Mouse (Mus musculus) brain, embryonic 18.5 days (tissue): ENCODE data around the gene Fbxo39.

Source experiments
- DNase-seq: peaks from one replicate; pipeline ENCODE4 v3.0.0-alpha.2; 2012; ENCODE audit warnings: low read depth, low spot score

Gene Fbxo39

DNA sequence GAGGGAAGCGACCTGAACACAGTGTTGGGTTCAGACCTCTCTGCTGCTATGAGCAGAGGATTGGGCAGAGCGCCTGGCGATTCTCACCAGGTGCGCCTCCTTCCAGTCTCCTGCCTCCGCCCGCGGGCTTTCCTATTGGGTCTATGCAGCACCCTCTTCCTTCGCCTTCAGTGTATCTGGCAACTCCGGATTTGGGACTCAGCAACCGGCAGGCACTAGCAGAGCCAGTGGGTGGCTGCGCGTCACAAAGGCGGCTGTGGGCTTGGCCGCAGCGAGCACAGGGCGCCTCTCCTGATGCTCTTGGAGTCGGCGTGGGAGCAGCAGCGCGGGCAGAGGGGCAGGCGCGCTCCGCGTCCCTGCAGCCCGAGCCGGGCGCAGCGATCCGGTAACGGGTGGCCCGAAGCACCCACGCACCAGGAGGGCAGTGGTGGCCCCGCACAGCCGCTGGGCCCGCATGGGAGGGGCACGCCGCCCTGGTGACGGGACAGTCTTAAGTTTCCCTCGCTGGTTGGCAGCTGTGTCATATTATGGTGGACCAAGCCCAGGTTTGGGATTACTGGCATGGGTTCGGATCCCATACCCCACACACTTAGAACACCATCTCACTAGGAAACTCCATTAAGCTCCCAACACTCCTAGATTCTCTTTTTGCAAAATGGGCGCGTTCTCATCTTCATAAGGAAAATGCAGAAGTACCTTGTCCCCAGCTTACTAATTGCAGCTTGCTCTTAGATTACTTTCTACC lies at the start of gene Fbxo39:
Gene Fbxo39, plus strand, starts transcription at position 294 of the 745 bp plus-strand sequence.
- DNase-seq: no peak

DNA sequence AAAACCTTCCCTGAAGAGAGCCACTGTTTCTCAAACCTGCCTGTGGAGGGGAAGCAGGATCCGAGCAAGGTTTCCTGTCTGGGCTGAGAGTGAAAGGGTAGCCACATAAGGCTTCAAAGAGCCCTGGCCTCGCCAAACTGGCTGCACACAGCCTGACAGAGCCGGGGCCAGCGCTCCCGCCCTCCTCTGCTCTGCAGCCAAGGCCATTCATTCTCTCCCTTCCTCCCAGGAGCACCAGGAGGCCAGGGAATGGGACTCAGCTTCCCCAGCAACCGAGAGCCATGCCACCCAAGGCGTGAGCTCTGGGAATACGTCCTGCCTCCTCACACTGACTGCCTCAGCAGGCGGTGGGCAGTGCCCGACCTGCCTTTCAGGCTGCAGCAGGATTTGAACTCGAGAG lies 48.8 kb upstream of the Fbxo39 start:
- DNase-seq: peak; percentile 24

DNA sequence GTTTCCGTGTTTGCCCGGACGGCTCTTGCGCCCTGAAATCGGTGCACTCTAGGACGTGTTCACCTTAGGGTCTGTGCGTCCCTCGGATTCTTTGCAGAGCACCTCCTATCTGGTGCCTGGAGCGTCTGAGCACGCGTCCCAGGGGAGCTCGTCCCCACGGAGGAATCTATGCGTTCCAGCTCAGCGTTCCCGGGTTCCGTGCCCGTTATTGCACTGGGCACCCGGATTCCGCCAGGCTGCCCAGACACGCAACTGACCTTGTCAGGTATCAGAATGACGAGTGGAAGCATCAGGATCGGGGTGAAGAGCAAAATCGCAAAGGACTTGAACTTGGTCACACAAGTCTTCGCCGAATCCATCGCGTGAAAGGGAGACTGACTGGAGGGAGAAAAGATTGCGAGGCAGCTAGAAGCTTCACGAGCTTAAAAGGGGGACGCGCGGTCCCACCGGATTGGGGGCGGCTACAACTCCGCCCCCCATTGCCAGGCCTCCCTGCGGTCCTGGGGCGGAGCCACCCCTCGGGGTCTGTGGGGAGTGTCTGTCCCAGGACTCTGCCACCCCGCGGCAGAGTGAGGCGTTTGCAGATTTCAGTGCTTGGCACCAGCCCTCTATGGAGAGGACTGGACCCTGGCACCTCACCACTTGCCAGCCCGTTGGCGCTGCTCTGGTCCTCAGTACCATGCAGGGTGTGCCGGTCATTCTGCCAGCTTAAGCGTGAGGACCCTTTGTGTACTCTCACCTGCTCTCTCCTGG lies 47.9 kb upstream of the Fbxo39 start:
- peak; percentile 22 for DNase-seq

DNA sequence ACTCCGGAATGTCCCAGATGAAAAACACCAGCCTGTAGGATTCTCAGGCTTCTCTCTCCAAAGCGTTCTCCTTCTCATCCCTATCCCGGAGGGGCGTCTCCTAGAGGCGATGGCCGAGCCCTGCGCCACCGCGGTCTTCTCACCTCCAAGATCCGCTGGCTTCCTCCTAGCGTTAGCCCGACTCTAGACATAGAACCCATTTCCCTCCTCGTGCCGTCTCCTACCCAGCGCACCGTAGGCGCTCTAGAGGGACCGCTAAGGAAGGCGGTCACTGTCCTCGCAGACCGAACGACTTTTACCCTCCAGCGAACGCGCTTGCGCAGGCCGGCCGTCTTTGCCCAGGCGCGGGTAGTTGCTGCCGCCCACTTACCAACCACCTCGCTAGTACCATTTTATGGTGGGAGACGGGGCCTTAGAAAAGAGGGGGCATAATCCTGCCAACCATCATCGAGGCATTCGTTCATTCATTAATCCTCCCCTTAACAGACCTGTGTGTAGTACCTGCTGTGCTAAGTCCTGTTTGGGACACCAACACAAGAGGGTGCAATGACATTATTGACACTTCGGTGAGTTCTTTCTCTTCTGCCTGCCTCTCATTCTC lies 47.2 kb upstream of the Fbxo39 start, which contains the start of gene Slc13a5:
Gene Slc13a5, minus strand, starts transcription at position 263 of the 601 bp plus-strand sequence.
- no peak for DNase-seq

DNA sequence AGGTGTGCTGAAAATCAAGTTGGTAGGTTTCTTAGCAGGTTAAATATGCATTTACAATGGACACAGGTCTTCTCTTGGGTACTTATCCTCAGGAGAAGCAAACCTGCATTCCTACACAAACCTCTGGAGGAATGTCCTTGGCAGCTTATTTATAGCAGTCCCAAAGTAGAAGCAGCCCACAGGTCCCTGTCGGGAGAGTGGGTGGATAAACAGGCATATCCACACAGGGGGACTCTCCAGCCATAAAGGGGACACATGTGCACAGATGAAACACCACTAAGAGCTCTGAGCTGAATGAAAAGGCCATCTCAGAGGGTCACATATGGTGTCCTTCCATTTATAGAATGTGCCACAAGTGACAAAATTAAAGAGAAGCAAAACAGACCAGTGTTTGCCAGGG lies 42.5 kb upstream of the Fbxo39 start:
- no peak for DNase-seq

DNA sequence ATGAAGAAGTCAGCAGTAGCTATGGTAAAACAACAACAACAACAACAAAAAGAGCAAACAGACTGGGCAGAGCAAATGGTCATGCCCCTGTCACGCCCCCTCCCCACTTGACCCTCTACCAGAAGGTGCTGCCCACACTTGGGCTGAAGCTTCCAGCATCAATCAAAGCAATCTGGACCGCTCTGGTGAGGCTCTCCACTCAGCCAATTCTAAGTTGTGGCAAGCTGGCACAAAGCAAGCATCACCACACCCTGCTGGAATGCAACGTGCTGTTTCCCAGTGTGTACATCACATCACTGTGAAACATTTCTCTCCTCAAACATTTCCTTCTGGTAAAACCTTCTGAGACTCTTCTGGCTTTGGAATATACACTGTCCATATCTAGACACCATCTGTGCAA lies 40.9 kb upstream of the Fbxo39 start:
- DNase-seq: no peak

DNA sequence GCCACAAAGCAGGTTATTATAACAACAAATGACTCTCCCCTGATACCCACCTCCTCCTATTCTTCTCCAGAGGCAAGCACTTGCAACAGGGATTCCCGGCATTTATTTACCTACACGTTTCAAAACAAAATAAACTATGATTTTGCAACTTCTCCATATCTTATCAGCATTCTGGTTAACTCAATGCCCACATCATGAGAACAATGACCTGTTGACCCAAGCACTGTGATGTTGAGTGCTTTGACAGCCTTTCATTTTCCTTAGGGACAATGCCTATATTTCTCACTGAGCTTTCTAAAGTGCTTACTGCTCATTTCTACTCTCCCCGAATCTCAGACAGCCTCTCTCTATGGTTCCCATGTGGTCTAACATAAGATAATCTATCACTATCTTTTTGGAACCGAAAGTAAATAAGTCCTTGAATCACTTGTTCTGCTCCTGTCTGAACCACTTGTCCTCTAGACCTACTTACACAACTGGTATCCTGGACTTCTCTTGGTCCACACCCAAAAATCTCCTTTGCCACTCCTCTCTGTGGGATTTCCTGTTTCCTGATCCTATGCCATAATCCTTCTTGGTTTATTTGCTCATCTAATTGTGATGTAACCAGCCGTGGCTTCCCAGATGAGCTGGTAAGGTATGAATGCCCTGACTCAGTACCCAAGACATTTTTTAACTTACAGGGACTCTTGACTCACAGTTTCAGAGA lies 32.9 kb upstream of the Fbxo39 start:
- DNase-seq: no peak

DNA sequence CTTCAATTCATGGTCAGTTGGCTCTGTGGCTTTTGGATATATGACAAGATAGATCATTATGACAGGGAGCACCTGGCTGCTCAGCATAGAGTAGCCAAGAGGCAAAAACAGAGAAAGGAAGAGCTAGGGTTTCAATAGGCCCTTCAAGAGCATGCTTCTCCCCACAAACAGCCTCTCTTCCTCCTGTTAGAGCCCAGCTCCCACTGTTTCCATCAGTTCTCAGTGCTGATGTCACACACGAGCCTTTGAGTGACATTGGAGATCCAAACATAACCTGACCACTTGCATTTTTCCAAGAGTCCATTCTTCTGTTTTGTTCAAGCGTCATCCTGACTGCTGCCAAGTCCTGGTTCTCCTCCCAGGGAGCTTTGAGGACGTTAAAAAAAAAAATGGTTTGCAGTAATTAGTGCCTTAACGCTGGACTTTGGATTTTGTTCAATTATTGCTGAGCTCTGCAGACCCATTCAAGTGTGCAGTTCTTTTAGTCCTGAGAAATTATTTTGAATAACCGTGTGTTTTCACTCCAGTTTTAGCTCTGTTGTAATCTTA lies 32.3 kb upstream of the Fbxo39 start:
- DNase-seq: no peak

DNA sequence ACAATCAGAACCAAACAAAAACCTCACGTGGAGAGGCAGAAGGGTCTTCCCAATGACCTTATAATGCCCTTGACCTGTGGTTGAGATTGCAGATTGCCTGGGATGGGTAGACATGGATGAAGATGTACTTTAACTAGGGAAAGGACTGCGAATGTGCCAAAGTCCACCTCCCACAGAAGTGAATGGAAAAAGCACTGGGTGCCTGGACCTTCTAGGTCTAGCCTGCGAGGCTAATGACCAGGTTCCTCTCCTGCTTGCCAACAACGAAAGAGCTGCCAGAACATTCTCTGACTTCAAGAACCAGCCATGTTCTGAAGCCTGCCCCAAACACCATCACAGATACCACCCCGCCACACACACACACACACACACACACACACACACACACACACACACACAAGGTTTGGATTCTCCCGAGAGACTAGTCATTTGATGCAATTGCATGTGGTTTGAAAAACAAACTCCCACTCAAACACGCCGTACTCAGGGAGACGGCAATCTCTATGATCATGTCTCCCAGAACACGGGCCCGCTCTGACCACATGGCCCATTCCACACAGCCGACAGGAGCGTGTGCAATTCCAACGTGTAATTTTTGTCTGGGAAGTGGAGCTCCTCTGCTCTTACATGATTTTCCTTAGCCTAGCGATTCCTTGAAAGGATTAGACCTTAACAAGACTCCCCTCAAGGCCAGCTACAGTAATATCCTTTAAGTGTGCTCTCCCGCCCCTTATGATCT lies 30.6 kb upstream of the Fbxo39 start:
- no peak for DNase-seq

DNA sequence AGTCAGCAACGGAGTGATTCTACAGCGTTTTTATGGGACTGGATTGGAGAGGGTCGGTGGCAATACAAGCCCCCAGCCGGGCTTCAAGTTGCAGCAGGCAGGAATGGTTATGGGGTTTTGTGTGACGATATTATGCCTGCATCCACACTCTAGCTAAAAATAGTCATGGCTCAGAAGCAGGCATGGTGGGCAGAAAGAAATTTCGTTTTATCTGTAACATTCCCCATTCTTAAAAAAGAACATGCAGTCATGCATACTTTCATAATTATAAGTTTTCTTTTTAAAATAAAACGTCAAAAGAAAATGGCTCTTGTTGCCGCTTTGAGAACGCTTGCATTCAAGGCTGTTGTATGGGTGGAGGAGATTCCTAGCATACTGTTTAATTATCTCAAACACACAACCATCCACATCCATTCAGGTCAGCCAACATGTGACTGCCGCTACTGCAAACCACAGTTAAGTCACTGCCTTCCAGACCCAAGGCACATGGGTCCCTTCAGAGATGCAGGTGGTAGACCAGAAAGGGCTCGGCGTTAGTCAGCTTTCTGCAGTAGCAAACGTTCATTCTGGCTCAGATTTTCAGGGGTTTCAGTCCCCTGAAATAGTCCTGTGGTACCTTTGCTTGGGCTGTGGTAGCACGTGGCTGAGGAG lies 29.6 kb upstream of the Fbxo39 start:
- DNase-seq: no peak

DNA sequence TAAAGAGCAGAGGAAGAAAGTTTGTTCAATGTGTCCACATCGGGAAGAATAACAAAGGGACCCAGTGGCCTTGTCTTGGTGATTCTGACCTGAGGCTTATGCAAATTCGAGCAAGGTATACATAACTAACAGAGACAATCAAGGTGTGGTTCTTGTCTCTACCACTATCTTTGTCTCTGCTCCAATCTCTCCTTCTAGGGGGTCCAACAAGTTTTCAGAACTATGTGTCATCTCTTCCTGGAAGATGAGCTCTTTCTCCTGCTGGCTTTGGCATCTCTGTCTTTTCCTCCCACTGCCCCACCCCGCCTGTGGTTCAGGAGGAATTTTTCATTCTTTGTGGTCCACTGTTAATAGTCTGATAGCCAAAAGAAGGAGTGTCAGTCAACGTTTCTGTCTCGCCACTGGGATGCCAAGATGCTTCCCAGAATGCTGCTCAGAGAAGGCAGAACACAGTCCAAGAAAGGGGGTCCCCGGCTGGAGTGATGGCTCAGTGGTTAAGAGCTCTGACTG lies 28.2 kb upstream of the Fbxo39 start:
- DNase-seq: no peak

DNA sequence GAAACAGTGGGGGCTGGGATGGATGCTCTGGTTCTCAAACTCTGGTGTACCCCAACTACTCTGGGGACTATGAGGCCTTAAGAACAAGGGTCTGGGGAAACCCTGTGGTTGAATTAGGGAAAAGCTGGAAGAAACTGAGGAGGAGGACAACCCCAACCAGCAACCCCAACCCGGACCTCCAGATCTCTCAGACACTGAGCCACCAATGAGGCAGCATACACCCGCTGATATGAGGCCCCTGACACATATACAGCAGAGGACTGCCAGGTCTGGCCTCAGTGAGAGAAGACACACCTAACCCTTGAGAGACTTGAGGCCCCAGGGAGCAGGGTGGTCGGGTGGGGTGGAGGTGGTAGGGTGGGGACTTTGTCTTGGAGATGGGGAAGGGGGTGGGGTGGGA lies 27.6 kb upstream of the Fbxo39 start:
- no peak for DNase-seq

DNA sequence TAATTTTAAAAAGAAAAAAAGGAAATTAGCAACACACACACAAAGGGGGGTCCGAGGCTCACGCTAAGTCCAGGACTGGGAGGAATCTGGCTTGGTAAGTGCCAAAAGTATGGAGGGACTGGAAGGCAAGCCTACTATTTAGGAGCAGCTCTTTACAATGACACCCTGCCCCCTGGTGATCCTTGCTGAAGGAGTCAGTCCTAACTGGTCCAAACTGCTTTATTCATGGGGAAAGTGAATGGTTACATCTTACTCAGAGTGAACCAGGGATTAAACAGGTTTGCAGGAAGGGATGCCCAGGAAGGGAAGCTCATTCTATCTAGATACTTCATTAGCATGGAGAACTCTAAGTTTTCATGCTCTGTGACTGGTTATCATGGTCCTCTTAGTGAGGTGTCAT lies 27.1 kb upstream of the Fbxo39 start:
- no peak for DNase-seq

DNA sequence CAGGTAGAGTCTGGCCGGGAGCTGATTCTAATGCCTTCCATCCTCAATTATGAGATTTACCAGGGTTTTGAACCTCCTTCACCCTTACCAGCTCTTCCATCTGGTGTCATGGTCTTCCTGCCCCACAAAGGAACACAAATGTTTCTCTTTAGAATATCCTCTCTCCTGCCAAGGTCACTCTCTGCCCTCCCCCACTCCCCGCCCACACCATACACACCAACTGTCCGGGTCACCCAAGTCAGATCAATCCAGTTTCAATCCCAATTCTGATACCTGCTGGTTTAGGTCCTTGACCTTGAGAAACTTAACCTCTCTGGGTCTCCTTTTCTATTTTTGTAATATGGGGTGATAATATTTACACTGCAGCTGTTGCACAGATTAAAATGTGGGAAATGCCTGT lies 26.7 kb upstream of the Fbxo39 start:
- no peak for DNase-seq

DNA sequence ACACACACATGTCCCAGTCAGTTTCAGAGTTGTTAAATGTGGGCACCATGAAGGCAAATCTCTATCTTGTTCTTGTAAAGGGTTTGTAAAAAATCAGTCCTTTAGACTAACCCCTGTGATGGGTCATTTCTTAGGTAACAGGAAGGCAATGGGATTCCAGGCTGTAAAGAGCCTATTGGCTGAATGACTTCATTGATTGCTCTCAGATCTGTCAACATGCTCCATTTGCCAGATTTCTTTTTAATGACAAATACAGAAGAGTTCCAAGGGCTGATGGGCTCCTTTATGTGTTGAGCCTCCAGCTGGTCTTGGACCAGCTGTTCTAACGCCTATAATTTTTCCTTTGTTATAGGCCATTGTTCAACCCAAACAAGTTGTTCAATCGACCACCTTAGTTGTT lies 21.1 kb upstream of the Fbxo39 start:
- no peak for DNase-seq

DNA sequence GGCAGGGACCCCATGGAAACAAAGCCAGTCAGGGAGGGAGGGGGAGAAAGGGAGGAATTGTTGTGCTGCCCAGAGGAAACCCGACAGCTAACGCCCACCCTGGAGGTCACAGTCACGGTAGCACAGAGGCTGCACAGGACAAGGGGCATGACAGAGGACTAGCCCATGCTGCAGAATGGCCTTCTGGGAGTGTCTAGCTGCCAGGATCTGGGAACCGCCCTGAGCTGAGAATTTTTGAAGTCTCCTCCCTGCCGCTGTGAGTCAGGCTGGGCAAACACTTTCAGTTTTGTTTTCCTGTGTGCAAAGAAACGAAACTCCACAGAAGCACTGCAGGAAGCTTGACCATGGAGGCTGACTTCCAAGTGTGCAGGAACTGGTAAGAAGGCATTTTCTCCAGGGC lies 12.9 kb upstream of the Fbxo39 start, which contains the start of gene Xaf1:
Gene Xaf1, plus strand, starts transcription at position 296 of the 400 bp plus-strand sequence.
- DNase-seq: no peak

DNA sequence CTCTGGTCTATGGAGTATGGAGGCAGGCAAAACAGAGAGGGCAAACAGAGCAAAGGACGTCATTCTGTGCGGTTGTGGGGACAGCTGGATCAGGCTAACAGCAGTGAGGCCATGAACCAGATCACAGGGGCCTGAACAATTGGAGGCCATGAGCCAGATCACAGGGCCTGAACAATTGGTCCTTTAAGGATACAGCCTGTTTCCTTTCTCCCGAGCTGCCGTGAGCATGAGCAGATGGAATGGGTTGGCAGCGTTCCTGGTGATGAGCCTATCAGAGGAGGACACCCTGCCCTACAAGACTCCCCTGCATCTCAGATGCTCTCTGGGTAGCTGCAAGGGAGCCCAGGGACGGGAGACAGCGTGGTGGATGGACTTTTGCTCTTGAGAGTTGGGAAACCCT lies 12.0 kb upstream of the Fbxo39 start:
- no peak for DNase-seq

DNA sequence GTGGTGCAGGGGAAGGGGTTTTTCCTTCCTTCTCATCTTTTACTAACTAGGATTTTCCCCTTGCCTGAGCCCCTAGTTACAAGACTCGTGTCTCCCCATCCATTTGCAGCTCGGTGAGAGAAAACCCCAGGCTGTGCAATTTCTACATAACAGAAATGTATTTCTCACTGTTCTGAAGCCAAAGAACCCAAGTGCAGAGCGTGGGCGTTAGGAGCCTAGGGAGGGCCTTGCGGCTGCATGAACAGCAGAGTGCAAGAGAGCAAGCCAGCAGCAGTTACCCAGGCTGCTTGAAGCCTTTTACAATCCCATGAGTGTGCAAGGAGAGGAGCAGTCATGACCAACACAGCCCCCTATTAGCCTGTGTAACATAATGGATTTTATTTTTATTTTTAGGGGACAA lies 6.8 kb upstream of the Fbxo39 start:
- no peak for DNase-seq

DNA sequence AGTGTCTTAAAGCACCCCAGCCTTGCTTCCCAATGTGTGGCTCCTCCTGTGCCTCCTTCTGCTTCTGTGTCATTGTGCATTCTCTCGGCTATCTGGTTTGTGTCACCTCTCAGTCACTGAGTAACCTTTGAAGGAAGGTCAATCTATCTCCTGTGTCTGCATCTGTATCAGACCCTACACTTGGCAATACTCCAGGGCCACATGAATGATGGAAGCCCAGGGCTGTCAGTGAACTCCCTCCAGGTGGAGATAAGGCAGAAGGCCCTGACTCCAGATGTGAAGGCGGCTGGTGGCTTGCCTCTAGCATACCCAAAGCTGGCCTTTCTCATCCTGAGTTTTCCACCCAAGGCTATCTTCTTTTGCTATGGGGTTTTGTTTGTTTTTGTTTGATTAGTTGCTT lies 5.3 kb upstream of the Fbxo39 start:
- DNase-seq: no peak

DNA sequence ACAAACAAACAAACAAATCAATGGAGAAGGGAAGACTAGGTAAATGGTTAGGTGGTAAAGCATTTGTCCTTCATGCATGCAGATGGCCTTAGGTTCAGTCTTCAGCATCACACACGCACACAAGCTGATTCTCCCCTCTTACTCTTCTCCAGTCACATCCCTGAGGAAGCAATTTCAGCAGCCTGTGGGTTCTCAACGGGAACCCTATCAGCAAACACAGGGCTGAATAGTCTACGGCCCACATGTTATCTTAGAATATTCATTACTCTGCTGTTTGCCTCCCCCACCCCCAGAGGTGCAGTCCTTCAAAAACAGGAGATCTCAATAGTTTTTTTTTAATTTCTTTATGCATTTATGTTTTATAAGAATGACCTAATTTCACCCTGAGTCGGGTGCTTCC lies 3.8 kb upstream of the Fbxo39 start:
- DNase-seq: no peak
